Mouse (Mus musculus): Measurements from ENCODE around the gene Fancd2os.

- TF ChIP-seq CTCF (IDR thresholded peaks at IDR 0.05; ENCODE audit: control insufficient read depth, insufficient read depth, insufficient replicate concordance, low read depth, low read length) (no peak), POLR2A (IDR thresholded peaks at IDR 0.05; ENCODE audit: control insufficient read depth, low read depth, low read length) (no peak)
Observed at GRCm38 (mm10) chr6:113564557-113564956, 36.0 kb downstream of the Fancd2os start.
